ENCODE assay signal across 8 mouse cellular contexts in genomic region chr8:46010746-46011680, GRCm38 (mm10). TPM values are rescaled to one million over a fixed set of nuclear protein-coding genes. Genes with fewer than 3 reads are reported as not detected.
DNase-seq lines count a peak whose midpoint lies in the region; ATAC-seq and TF ChIP-seq lines count a peak whose summit lies in the region.

No protein-coding gene starts in this region.

- no peak for DNase-seq in frontal cortex, postnatal 25 days (ENCODE audit: low spot score in 2 of 2)
- peak; percentile 68 for DNase-seq in embryo, embryonic 10.5 days (ENCODE audit: low spot score)
- DNase-seq in heart, postnatal 0 days (ENCODE audit: low spot score), result peak; percentile 67
- peak; percentile 28 to 61 for DNase-seq in kidney, postnatal 36 days
- DNase-seq in lung, postnatal 36 days, result peak; percentile 50
- DNase-seq in stomach, postnatal 0 days (ENCODE audit: low spot score), result peak; percentile 29
- no peak for DNase-seq in natural killer cell, adult 2 months (ENCODE audit: low spot score in 2 of 2)

- peak; percentile 75 for ATAC-seq in frontal cortex, adult (ENCODE audit: low TSS enrichment)
- peak; percentile 86 for ATAC-seq in heart, postnatal 0 days (ENCODE audit: insufficient read depth, low read depth)
- peak; percentile 32; the same call in 1 of the 2 replicates for ATAC-seq in stomach, postnatal 0 days (ENCODE audit: low FRiP score, low TSS enrichment)

- H3K27me3 ChIP-seq in heart, postnatal 0 days (ENCODE audit: control insufficient read depth, insufficient read depth, low read length), result no peaks in the 10 kb centered on the region
- H3K27me3 ChIP-seq in stomach, postnatal 0 days (ENCODE audit: control insufficient read depth, insufficient read depth, low read length), result no peaks in the 10 kb centered on the region

- H3K4me3 ChIP-seq in heart, postnatal 0 days (ENCODE audit: low read depth, low read length), result peak overlapping the region; percentile 34
- H3K4me3 ChIP-seq in stomach, postnatal 0 days (ENCODE audit: low read depth, low read length), result no peak overlapping the region; the same call in 1 of the 2 replicates

- no peaks in the 10 kb centered on the region for H3K36me3 ChIP-seq in heart, postnatal 0 days (replicated peaks; ENCODE audit: control insufficient read depth, insufficient read depth, low read length)
- no peaks in the 10 kb centered on the region for H3K36me3 ChIP-seq in stomach, postnatal 0 days (ENCODE audit: control insufficient read depth, insufficient read depth, low read length)

- peak overlapping the region; percentile 47 for H3K9ac ChIP-seq in heart, postnatal 0 days (replicated peaks; ENCODE audit: low read depth, low read length)
- peak overlapping the region; percentile 41; the same call in 1 of the 2 replicates for H3K9ac ChIP-seq in stomach, postnatal 0 days (ENCODE audit: low read length)

- peak overlapping the region; percentile 77 for H3K27ac ChIP-seq in heart, postnatal 0 days (ENCODE audit: low read depth)
- H3K27ac ChIP-seq in stomach, postnatal 0 days (replicated peaks), result no peak overlapping the region

- H3K4me1 ChIP-seq in heart, postnatal 0 days (ENCODE audit: control insufficient read depth, insufficient read depth), result peaks cover 13% of the 10 kb centered on the region
- no peaks in the 10 kb centered on the region for H3K4me1 ChIP-seq in stomach, postnatal 0 days (replicated peaks; ENCODE audit: control insufficient read depth, insufficient read depth)

- 9% methylated on average over 17 of the region's 17 CpGs for WGBS in heart, postnatal 0 days
- 12% methylated on average over 17 of the region's 17 CpGs for WGBS in stomach, postnatal 0 days

- 0 out of 2 replicates have a peak, but pooled peaks have one; percentile 34 for TF ChIP-seq EP300 in heart, postnatal 0 days (IDR thresholded peaks at IDR 0.05; ENCODE audit: low read depth)
- TF ChIP-seq EP300 in stomach, postnatal 0 days (optimal IDR thresholded peaks at IDR 0.05), result no peak

- peak; percentile 59 for TF ChIP-seq CTCF in heart, postnatal 0 days (IDR thresholded peaks at IDR 0.05; ENCODE audit: low read depth)
- peak; percentile 55 for TF ChIP-seq CTCF in stomach, postnatal 0 days (IDR thresholded peaks at IDR 0.05; ENCODE audit: low read depth)

- H3K9me3 ChIP-seq in heart, postnatal 0 days (replicated peaks; ENCODE audit: control insufficient read depth, low read length), result no peaks in the 10 kb centered on the region
- no peaks in the 10 kb centered on the region for H3K9me3 ChIP-seq in stomach, postnatal 0 days (ENCODE audit: control insufficient read depth, low read length)

- peak overlapping the region; percentile 65 for H3K4me2 ChIP-seq in heart, postnatal 0 days (ENCODE audit: low read depth, low read length)
- H3K4me2 ChIP-seq in stomach, postnatal 0 days (replicated peaks; ENCODE audit: low read depth), result peak overlapping the region; percentile 29

RNA-seq across cellular contexts. Expression of gene Ankrd37, which starts 5.5 kb away (rescaled TPM):
- 1.2 and 42.2 TPM in 2 replicates for total RNA-seq in heart, postnatal 0 days (2014; rRNA removed; ENCODE audit: low replicate concordance)
- 10.2 and 14.3 TPM in 2 replicates for polyA plus RNA-seq in heart, postnatal 0 days (2015; fragmentation: Nextera tagmentation; extraction: Ambion mirVana)
- 16.0 and 17.7 TPM in 2 replicates for polyA plus RNA-seq in stomach, postnatal 0 days (2015; fragmentation: Nextera tagmentation; extraction: Ambion mirVana)

RNA-seq across cellular contexts. Expression of gene Lrp2bp, which starts 11.9 kb away (rescaled TPM):
- total RNA-seq in heart, postnatal 0 days (2014; rRNA removed; ENCODE audit: low replicate concordance), result 0.08 and 0.99 TPM in 2 replicates
- 0.36 and 0.65 TPM in 2 replicates for polyA plus RNA-seq in heart, postnatal 0 days (2015; fragmentation: Nextera tagmentation; extraction: Ambion mirVana)
- 0.15 and 0.24 TPM in 2 replicates for polyA plus RNA-seq in stomach, postnatal 0 days (2015; fragmentation: Nextera tagmentation; extraction: Ambion mirVana)

RNA-seq across cellular contexts. Expression of gene Ufsp2, which starts 35.7 kb away (rescaled TPM):
- 16.9 and 47.4 TPM in 2 replicates for total RNA-seq in heart, postnatal 0 days (2014; rRNA removed; ENCODE audit: low replicate concordance)
- polyA plus RNA-seq in heart, postnatal 0 days (2015; fragmentation: Nextera tagmentation; extraction: Ambion mirVana), result 59.5 and 61.4 TPM in 2 replicates
- polyA plus RNA-seq in stomach, postnatal 0 days (2015; fragmentation: Nextera tagmentation; extraction: Ambion mirVana), result 68.8 and 73.8 TPM in 2 replicates

RNA-seq across cellular contexts. Expression of gene 1700029J07Rik, which starts 36.0 kb away (rescaled TPM):
- not detected in 2 replicates for total RNA-seq in heart, postnatal 0 days (2014; rRNA removed; ENCODE audit: low replicate concordance)
- polyA plus RNA-seq in heart, postnatal 0 days (2015; fragmentation: Nextera tagmentation; extraction: Ambion mirVana), result 1.3 and 1.6 TPM in 2 replicates
- 1.2 and 1.7 TPM in 2 replicates for polyA plus RNA-seq in stomach, postnatal 0 days (2015; fragmentation: Nextera tagmentation; extraction: Ambion mirVana)

Comparison
In these comparisons a context has a peak if more than half of its experiments do, and no peak if none do; other contexts are left out.
1. ATAC-seq: peak in every context shown above with its lines; median percentile 86 in heart, postnatal 0 days; 75 in frontal cortex, adult; 32 in stomach, postnatal 0 days.
2. DNase-seq: peak in embryo, embryonic 10.5 days (single experiment), heart, postnatal 0 days (single experiment), kidney, postnatal 36 days (2 of 2), lung, postnatal 36 days (single experiment) and stomach, postnatal 0 days (single experiment); none in frontal cortex, postnatal 25 days (0 of 2) and natural killer cell, adult 2 months (0 of 2).